Mouse (Mus musculus) ES-E14 (cell line): ENCODE measurements at regions not wholly inside any gene's neighbourhood (a gene's known extent, or its start where the extent isn't known, plus 50 kb on each side); places are given as distances from the start of the nearest gene placed in this dataset.
A peak's percentile ranks its signal among the peaks of the same experiment; 100 is the strongest.
"Not testable (repeated sequence)": the region's sequence is repeated elsewhere in the genome, so short reads cannot be mapped to it uniquely, and the experiment has no call there.

ENCODE experiments used
- DNase-seq: peaks from one replicate; pipeline ENCODE4 v3.0.0-alpha.2; 2013; ENCODE audit warnings: low read depth, low spot score
- H3K27ac ChIP-seq: 2 replicates; pipeline ENCODE4 v1.5.1; 2012; ENCODE audit warnings: low read depth, mild to moderate bottlenecking, low read length, moderate library complexity, mixed read lengths; ENCODE audit not compliant: poor library complexity, insufficient read depth, severe bottlenecking
- H3K36me3 ChIP-seq: 2 replicates; pipeline ENCODE4 v1.6.1; 2012; ENCODE audit warnings: mild to moderate bottlenecking, low read length, moderate library complexity, mixed read lengths; ENCODE audit not compliant: control insufficient read depth, poor library complexity, insufficient read depth, severe bottlenecking
- H3K4me1 ChIP-seq, 2 experiments: fragments of 150-350 bp in 1 of 2; sonication (generic) in 1 of 2; 2 replicates each; pipeline ENCODE4 v1.6.1; 2012; ENCODE audit warnings: low read length in 2 of 2, mild to moderate bottlenecking in 1 of 2, mixed read lengths in 1 of 2; ENCODE audit not compliant: control insufficient read depth in 2 of 2, insufficient read depth in 2 of 2, poor library complexity in 1 of 2
- H3K4me3 ChIP-seq, 2 experiments: fragments of 150-350 bp in 1 of 2; sonication (generic) in 1 of 2; 2 replicates each; pipeline ENCODE4 v1.5.1; 2012; ENCODE audit warnings: low read length in 2 of 2, low read depth in 1 of 2, mild to moderate bottlenecking in 1 of 2, mixed read lengths in 1 of 2; ENCODE audit not compliant: insufficient read depth in 1 of 2, poor library complexity in 1 of 2, severe bottlenecking in 1 of 2
- H3K9ac ChIP-seq: 2 replicates; pipeline ENCODE4 v1.6.1; 2012; ENCODE audit warnings: low read depth, mild to moderate bottlenecking, low read length, mixed read lengths; ENCODE audit not compliant: poor library complexity, insufficient read depth, severe bottlenecking
- H3K9me3 ChIP-seq: fragments of 150-350 bp; sonication (generic); 2 replicates; pipeline ENCODE4 v1.6.1; 2012; ENCODE audit warnings: low read depth, mild to moderate bottlenecking, low read length; ENCODE audit not compliant: control insufficient read depth, insufficient read depth
- CHD2 ChIP-seq: IDR thresholded peaks from 2 replicates; pipeline ENCODE4 v1.6.1; 2014; ENCODE audit warnings: mild to moderate bottlenecking, low read depth, low read length, inconsistent platforms
- HCFC1 ChIP-seq: IDR thresholded peaks from 2 replicates; pipeline ENCODE4 v1.6.1; 2012; ENCODE audit warnings: low read length, inconsistent platforms, borderline replicate concordance; ENCODE audit not compliant: insufficient read depth
- MAFK ChIP-seq: IDR thresholded peaks from 2 replicates; pipeline ENCODE4 v1.6.1; 2014; ENCODE audit warnings: mild to moderate bottlenecking, low read depth, low read length, inconsistent platforms; ENCODE audit not compliant: insufficient read depth
- ZC3H11A ChIP-seq: IDR thresholded peaks from 2 replicates; pipeline ENCODE4 v1.6.1; 2012; ENCODE audit warnings: low read depth, mild to moderate bottlenecking, inconsistent platforms, low read length, borderline replicate concordance
- ZNF384 ChIP-seq: IDR thresholded peaks from 2 replicates; pipeline ENCODE4 v1.6.1; 2012; ENCODE audit warnings: low read depth, low read length, inconsistent platforms
- in situ Hi-C, 2 experiments: fragments of 600-800 bp; cut with MboI; formaldehyde crosslinking; loops; one replicate each; pipeline ENCODE4 v1.15.1; 2025; ENCODE audit warnings: low sequenced_read_pairs in 2 of 2, inconsistent platforms in 1 of 2; ENCODE audit not compliant: unreplicated experiment in 2 of 2

DNA sequence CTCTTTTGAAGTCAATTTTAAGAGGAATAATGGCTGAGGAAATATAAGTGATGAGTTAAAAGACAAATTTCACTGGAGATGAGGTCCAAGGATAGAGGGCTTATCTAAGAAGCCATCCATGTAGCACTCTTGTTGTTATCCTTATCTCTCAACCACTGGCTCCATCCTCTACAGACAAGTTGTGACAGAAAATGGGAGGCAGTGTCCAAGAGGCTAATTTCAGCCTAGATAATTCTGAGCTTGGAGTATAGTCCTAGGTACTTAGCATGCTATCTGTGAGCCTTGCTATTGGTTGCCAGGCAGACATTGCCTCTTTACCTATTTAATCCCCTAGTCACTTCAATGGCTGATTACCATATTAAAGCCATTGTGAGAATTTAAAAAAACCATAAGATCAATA is 65.2 kb upstream of the AU015836 start:
- H3K4me3 ChIP-seq, result no peak overlapping the region
- no peaks in the 10 kb centered on the region for H3K4me1 ChIP-seq
- TF ChIP-seq MAFK (no peak), HCFC1 (no peak), ZNF384 (no peak), CHD2 (no peak), ZC3H11A (no peak)
- no peak overlapping the region for H3K9ac ChIP-seq
- no peaks in the 10 kb centered on the region for H3K36me3 ChIP-seq
- no peak overlapping the region for H3K27ac ChIP-seq
- no peaks in the 10 kb centered on the region for H3K9me3 ChIP-seq
- no peak for DNase-seq
- in situ Hi-C loops, result no loop called here

DNA sequence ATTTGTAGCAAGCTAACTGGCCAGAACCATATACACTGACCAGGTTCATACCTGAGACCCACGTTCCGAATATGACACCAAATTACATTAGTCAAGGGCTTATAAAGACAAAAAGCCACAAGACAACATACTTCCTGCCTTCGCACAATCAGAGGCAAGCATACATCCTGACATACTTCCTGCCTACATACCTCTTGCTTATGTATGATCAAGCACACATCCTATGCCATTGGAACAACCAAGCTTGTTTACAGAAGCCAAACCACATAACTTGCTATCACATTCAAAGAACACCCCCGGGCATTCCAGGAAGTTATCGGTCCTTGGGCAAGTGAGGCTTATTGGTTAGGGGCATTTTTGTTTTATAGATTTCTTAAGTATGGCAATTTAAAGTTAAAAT is 62.9 kb upstream of the AU015836 start:
- Histone ChIP-seq H3K27ac (no peak overlapping the region), H3K9me3 (no peaks in the 10 kb centered on the region), H3K9ac (no peak overlapping the region), H3K4me3 (no peak overlapping the region), H3K4me1 (no peaks in the 10 kb centered on the region), H3K36me3 (no peaks in the 10 kb centered on the region)
- TF ChIP-seq ZC3H11A (no peak), ZNF384 (no peak), HCFC1 (no peak), CHD2 (no peak), MAFK (no peak)
- DNase-seq, result no peak
- in situ Hi-C loops, result no loop called here

DNA sequence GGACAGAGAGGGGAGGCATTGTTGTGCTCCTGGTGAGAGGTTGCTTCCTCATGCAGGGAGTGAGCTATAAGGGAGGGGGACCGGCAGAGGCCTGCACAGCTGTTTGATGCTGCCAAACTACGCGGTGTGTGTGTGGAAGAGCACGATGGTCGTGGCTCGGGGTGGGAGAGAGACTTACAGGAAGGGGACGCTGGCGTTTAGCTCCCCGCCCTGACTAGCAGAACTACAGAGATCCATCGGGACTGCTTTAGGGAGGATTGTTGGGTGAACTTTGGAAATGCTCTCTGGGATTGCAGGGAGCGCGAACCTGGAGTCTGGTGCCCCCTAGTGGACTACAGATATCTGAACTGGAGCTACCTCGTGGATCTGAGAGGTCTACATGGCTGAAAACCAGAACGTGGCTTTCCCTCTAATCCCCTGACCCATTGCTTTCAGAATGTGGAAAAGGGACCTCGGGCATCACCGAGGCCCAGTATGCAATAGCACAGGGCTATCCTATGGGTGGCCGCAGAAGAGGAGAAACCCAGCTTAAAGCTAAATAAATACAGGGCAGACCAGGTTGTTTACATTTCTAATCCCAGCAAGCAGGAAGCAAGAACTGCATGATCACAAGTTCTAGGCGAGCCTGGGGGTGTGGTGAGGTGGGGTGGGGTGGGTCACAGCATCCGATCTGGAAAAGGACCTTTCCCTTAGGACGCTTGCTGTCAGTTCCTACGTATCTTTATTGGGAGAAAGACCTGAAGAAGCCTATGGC is 57.2 kb upstream of the AU015836 start:
- peak overlapping the region; percentile 43 to 54; a peak in 2 of 4 replicates for H3K4me3 ChIP-seq
- peak overlapping the region; percentile 65; the same call in 1 of the 2 replicates for H3K9ac ChIP-seq
- no peaks in the 10 kb centered on the region for H3K36me3 ChIP-seq
- H3K4me1 ChIP-seq, result peaks cover 0 to 2% of the 10 kb centered on the region in 2 experiments; a peak in 1 of 4 replicates
- H3K27ac ChIP-seq, result no peak overlapping the region
- H3K9me3 ChIP-seq, result no peaks in the 10 kb centered on the region
- DNase-seq, result peak; percentile 51
- no peak for TF ChIP-seq MAFK
- TF ChIP-seq HCFC1, result no peak
- 0 out of 2 replicates have a peak, but pooled peaks have one; percentile 24 for TF ChIP-seq ZC3H11A
- TF ChIP-seq CHD2, result no peak
- no peak for TF ChIP-seq ZNF384
- in situ Hi-C loops, result no loop called here

DNA sequence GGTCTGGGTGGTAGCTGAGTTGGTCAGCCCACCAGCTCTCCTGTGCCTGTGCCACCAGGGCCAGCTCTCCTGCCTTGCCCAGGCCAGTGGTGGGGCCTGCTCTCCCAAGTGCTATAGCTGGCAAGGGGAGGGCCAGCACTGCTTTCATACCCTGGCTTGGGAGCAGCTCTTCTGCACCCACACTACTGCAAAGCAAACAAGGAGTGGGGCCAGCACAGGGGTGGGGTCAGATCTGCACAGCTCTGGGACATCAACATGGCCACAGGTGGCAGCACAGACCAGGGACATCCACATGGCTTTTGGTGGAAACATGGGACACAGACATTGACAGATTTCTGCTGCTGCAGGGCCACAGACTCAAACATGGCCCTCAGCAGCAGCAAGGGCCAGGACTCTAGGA is 52.9 kb upstream of the AU015836 start:
- in situ Hi-C loops, result no loop called here
- DNase-seq, result no peak
- Histone ChIP-seq H3K4me3 (no peak overlapping the region), H3K27ac (no peak overlapping the region), H3K9me3 (no peaks in the 10 kb centered on the region), H3K4me1 (peaks cover 0 to 2% of the 10 kb centered on the region in 2 experiments; a peak in 1 of 4 replicates), H3K9ac (no peak overlapping the region), H3K36me3 (peaks cover 3% of the 10 kb centered on the region; the same call in 1 of the 2 replicates)
- no peak for TF ChIP-seq HCFC1
- TF ChIP-seq CHD2, result no peak
- TF ChIP-seq ZNF384, result no peak
- TF ChIP-seq ZC3H11A, result no peak
- TF ChIP-seq MAFK, result no peak

DNA sequence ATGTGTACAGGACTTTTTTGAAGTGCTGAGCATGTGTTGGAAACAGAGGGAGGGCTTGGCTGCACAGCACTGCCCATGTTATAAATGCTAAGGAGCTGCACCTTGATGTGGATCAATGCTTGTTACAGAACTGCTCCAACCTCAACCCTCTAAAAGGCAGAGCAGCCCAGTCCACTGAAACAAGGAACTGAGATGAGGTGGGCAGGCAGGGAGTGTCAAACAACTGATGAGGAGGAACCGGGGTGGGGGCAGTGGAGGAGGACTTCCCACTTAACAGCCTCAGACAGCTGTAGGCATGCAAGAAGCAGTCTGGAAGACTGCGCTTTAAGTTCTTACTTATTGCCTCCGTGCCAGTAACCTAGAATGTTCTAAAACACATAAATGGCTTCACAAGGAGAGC is 51.1 kb upstream of the AU015836 start:
- in situ Hi-C loops, H3K4me1 ChIP-seq, DNase-seq, H3K9me3 ChIP-seq, H3K4me3 ChIP-seq, H3K27ac ChIP-seq, H3K36me3 ChIP-seq, H3K9ac ChIP-seq: not testable (repeated sequence)
